Mouse (Mus musculus) WW6 (cell line): Measurements from ENCODE around the gene Bet1l.

ENCODE experiments used
- DNase-seq: peaks from one replicate; pipeline ENCODE4 v3.0.0-alpha.2; 2013; ENCODE audit warnings: low read depth, low spot score

The Bet1l gene

DNA sequence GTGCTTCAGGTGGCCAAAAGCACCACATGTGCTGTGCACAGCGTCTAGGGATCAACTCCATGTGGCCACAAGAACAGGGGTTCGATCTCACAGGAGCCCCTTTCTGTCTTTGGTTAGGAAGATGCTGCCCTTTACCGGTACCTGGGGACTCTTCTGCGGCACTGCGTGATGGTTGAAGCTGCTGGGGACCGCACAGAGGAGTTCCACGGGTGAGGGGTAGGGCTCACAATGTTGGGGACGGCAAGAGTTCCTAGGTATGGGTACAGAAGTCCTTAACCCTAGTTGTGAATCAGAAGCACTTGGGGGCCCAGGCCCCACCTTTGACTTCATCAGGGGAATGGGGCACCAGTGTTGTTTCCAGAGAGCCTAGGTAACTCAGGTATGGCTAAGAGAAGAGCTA lies 1.4 kb upstream of the Bet1l start:
- no peak for DNase-seq

DNA sequence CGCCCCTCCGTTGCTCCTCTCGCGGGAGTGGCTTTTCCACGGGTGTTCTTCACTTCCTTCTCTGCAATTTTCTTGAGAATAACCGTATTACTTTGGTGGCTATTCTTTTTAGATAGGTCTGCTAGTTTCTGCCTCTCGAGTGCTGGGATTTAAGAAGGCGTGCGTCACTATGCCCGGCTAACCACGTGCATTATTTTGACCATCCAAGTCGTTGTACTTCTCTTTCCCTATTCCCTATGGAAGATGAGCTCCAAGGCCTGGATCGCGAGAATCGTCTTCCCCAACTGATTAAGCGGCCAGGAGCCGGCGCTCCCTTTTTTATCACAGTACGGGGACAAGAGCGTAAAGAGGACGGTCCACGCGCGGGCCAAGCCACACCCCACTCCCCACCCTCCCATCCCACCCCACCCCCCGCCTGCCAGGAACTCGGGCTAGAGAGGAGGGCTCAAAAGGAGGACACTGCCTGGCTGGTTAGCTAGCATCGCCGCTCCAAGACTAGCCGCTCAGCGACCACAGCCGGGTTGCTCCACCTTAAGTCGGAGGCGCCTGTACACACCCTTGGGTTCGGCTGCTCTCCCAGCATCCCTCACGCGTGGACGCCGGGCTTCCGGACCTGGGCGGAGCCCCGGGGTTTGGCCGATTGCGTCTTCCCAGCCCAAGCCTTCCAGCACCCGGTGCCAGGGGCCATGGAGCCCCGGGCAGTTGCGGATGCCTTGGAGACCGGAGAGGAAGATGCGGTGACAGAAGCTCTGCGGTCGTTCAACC lies 410 bp downstream of the Bet1l start, which contains the start of gene Ric8a:
Ric8a (plus strand) TSS at position 173 of the 765 bp plus-strand sequence.
- no peak for DNase-seq

DNA sequence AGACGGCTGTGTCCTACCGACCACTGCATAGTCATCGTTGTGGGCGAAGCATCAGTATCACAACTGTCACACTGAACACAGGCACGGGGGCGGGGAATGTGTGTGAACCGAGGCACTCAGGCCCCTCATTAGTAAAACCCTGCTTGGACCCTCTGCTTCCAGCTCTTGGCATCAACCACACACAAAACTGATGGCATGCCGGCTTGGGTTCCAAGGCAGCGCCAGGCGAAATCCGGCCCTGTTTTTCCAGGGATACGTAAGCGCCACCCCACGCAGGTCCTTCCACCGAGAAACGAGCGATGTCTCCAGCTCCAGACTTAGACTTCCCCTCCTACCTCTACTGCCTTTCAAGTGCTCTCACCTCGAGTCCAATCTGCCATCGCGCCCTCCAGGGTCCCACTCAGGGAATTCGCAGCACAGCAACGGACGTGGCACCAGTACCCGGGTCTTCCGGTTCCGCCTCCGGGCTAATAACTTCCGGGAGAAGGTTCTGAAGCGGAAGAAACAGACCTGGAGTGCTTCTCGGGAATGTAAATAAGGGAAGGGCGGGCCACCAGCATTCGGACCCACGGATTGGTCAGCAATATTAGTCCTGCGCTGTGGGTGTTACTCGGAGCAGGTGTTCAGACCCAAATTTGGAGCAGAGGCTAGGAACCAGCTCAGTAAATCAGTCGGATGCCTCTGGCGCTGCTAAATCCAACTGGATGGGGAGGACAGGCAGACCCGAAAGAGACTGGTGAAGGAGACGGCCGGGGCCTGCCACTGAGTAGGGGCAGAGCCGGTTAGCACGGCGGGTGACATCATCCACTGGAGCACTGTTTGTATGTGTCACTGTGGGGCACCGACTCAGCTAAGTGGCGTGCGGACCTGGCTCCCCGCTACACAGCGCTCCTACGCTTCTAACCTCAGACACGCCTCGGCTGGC lies 1.3 kb downstream of the Bet1l start, which contains the start of gene Gm45785:
Gm45785 (minus strand) TSS at position 472 of the 925 bp plus-strand sequence.
- DNase-seq: peak; percentile 79

DNA sequence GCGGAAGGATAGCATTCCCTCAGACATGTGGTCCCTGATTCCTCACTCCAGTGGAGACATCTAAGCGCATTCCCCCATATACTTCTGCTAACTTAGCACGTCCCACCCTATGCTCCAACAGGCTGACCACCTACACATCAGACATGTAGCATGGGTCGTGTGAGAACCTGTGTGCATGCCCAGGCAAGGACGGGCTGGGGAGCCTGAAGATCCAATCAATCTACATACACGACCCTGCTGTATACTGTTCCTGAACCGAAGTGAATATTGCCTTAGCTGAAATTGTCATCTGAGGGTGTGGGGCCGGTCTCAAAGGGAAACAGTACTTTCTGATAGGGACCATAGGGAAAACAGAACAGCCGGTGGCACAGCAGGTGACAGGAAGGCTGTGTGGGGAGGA lies 2.2 kb downstream of the Bet1l start:
- DNase-seq: no peak

DNA sequence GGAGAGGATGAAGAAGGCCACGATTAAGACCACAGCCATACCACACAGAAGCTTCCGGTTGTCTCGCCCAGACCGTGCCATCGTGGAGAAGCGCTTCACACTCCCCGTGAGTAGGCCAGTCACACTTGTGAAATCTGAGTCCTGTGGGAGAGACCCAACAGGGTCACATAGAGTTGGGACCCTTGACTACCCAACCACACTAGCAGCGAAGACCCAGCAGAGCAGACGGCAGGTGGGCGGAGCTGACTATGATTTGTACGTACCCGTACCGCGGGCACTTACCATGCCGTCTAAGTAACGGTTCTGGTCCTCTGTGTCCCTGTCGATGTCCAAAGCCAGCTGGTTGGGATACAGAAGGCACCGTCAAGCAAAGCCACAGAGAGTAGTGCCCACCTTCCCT lies 2.9 kb downstream of the Bet1l start:
- DNase-seq: no peak

DNA sequence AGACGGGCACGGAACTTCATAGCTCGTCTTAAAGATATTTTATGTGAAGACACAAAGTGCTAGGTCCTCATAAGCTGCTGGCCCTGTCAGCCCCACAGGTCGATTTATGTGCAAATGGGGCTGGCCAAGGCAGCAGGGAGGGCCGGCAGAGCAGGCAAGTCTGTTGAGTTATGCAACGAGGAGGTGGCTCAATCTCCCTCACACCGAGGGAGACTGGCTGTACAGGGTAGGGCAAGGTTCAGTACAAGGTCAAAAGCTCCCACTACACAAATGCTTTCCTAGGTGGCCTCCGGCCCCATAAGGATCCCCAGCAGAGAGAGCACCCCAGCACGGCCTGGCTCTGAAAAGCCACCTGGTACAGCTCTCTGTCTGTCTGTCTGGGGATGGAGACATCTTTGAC lies 4.0 kb downstream of the Bet1l start:
- DNase-seq: no peak

DNA sequence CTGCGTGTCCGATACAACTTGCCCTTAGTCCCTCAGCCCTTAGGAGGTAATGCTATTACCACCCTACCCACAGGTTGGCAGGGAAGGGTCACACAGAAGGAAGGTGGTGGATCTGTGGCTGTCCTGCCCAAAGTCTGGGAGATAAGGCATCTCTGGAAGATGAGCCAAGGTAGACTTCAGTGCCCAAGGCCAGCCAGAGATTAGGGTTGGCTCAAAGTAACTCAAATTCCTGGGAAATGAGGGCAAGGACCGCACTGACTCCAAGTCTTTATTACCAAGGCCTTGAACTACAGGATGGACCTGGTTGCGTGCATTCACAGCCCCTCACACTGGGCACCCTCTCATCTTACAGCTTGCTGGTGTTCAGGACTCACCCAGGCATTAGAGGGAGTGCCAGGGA lies 5.5 kb downstream of the Bet1l start:
- no peak for DNase-seq

DNA sequence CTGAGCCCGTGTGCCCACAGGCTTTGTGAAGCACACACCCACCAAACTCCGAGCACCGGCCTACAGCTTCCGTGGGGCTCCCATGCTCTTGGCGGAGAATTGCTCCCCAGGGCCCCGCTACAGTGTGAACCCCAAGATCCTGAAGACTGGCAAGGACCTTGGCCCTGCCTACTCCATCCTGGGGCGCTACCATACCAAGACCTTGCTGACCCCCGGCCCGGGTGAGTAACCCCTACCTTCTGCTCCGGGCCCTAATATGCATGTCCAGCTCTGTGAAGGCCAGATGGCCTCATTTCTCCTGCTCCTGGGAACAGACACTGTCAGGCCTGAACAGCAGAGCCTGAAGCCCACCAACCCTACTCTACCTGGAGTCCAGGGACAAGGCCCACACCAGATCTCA lies 8.8 kb downstream of the Bet1l start:
- DNase-seq: no peak

DNA sequence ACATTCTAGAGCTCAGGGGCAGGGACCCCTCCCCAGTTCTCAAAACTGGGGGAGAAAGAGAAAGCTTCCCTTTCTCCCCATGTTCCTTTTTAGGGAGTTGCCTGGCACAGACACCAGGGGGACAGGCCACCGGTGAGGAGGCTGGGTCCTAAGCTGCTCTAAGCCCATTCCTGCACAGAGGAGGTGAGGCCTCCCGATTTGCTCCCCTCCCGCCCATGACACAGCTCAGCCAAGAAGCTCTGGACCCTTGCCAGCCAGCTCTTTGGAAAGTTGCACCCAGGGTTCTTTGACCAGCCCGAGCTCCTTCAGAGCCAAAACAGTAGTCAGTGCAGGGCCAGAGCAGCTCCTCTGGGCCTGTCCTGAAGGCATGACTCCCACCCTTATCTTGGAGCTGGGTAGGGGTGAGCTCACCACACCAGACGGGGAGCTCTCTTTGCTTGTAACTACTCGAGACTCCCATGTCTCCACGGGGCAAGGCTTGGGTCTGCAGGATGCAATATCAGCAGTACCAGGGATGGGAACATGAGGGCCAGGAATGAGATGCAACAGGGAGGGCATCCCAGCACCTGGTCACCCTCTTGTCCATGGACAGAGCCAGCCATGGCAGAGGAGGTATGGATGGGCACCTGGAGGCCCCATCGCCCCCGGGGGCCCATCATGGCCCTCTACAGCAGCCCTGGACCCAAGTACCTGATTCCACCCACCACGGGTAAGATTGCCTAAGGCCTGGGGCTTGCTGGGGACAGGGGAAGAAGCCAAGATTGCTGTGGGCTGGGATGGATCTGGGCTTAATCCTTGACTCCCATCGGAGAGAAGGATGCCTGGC lies 9.4 kb downstream of the Bet1l start, which contains the start of gene Odf3:
Odf3 (plus strand) TSS at position 51 of the 826 bp plus-strand sequence.
- DNase-seq: no peak

DNA sequence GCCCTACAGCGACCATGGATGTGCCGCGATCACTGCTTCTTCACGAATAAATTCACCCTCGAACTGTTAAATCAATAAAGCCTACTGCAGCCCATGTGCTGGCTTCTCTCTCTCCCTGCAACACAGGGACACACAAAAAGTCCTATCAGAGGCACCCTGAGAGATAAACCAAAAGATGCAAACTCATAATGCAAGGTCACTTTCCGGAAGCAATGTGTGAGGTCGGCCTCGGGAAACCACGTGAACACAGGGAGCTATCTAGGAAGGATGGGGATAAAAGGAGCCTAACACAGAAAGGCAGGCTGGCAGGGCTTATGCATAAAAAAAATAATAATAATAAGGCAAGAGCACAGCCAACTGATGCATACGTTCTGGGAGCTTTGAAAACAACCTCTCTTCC lies 10.7 kb downstream of the Bet1l start:
- DNase-seq: no peak

DNA sequence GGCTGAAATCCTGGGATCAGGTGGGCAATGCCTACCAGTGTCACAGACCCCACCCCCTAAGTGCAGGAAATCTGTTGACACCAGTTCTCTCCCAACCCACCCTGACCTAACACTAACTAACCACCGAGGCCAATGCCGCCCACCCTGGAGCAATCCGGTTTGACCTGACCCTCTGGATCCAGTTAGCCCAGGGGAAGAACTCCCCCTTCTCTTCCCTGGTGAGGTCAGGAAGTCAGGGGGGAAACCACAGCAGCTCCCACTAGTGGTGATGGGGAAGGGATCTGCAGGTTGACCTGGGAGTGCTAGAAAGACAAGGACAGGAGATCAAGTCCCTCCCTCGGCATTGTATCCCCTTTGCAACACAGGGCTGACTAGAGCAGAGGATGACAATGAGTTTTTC lies 11.7 kb downstream of the Bet1l start:
- DNase-seq: no peak

DNA sequence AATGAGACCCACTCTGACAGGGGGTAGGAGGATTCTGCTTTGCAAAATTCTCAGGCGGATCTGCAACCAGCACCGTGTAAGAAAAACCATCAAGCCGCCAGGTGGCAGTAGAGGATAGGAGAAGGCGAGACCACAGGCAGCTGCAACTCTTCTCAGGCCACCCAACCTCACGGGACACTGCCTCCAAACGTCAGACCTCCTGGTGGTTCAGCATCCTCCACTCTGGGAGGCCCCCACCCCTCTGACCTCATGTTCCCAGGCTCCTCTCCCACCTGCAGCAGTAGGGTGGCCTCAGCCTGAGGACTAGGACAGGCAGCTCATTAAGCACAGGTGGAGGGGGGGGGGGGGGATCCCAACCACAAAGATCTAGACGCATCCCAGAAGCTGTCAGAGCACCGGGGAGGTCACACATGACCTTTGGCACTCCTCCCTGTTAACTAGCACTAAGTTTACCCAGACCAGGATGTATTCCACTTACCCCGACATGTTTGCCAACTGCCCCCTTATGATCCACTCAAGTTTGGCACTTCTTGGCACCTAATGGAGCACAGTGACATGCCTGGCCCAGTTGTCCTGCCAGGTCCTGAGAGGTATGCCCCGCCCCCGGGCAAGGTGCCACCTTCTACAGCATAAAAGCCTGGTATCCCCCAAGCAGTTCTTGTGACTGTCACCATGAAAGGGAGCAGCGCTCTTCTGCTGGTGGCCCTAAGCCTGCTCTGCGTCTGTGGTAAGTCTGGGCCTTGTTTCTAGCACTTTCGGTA lies 12.3 kb downstream of the Bet1l start, which contains the start of gene Scgb1c1:
Scgb1c1 (plus strand) TSS at position 643 of the 761 bp plus-strand sequence.
- no peak for DNase-seq

DNA sequence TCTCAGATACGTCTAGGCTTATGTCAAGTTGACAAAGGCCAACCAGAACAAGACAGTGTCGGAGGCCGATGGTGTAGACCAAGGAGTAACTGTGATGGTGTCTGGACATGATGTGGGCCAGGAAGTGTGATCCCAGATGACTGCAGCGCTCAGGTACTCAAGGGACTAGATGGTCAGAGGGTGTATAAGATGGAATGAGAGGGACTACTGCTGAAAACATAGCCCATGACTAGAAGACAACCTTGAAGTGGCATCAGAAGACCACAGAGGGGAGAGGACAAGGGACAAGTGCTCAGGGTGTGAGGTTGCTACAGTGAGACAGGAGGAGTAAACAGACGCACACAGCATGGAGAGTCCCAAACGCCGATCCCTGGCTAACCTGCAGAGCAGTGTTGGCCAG lies 13.6 kb downstream of the Bet1l start:
- DNase-seq: no peak

DNA sequence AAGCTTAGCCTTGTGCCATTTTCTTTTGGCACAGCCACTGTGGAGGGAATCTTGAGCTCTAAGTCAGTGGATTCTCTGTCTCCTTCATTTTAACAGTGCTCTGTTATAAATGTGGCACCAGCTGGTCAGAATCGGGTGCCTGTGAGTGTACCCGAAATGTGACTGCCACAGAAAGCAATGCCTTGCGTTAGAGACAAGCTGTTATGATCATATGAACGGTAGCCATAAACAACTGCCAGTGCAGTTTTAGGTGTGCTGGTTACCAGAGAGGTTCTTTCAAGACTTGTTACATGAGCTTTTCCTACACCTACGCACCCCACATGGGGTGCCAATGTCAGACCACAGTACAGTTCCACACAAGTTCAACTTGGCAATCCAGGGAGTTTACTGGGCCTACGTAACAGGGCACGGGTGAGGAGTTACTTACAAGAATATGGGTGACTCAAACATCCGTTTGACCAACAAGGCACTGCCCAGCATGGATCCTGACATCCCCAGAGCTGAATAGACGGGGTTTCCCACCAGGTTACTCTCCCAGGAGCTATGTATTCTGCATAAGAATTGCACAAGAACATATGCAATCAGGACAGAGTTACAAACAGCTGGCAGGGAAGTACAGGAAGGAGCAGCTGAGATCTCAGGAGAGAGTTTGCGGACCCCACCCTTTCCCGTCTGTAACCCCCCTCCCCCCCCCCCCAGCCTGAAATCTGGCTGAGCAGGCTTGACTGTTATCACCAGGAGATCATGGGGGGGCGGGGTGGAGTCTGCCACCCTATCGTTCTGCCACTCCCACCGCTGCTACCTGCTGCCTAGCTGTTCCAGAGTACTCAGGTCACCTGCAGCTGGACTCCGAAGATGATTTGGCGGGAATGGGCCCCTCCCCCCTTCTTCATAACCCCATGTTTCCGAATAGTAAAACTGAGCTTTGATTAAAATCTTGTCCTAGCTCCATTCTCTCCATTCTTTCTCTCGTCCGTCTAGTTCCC lies 16.3 kb downstream of the Bet1l start:
- DNase-seq: no peak

DNA sequence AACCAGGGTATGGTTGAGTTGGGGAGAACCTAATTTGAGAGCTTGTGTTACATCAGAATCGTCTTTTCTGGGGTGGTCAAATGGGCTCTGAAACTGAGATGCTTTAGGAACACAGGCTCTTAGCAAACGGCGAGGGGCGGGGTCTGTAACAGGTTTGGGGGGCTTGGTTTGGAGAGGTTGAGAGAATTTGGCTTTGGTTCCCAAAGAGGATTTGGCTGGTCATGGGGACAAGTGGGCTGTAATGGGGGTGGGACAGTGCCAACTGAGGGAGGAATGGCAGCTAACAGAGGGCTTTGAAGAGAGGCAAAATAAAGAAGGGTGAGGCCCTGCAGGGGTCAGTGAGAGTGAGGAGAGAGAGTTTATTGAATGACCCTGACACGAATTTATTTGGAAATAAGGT lies 17.8 kb downstream of the Bet1l start:
- DNase-seq: no peak

DNA sequence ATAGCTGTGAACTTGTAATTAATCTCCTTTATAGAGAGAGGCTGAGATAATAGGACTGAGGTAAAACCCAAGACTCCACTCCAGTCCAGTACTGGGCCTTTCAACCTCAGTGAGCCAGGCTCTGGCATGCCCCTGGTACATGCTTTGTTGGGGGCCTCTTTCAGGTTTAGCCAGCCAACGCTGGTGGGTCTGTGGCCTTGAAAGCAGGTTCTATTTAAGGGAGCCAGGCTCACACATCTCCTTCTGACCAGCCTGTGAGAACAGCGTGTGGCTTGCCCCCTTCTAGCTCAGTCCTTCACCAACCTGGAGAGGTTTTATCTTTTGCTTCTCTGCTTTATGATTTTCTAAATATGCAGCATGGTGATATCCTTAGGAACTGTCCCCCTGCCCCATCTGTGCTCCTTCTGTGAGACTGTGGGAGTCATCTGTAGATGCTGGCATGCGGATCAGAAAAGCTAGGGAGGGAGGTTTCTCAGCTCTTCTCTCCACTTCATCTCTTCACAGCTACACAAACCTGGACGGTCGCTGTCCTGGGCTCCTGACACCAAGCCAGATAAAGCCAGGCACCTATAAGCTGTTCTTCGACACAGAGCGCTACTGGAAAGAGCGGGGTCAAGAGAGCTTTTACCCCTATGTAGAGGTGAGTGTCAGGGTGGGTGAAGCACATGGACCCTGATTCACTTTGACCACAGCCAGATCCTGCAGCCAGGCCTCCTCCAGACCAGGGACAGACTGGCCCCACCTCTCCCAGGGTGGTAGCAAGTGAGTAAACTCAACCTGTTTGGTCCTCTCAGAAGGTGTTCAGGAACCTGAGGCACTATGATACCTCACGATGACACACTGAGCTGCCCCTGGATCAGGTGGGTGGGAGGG lies 20.9 kb downstream of the Bet1l start:
- no peak for DNase-seq

DNA sequence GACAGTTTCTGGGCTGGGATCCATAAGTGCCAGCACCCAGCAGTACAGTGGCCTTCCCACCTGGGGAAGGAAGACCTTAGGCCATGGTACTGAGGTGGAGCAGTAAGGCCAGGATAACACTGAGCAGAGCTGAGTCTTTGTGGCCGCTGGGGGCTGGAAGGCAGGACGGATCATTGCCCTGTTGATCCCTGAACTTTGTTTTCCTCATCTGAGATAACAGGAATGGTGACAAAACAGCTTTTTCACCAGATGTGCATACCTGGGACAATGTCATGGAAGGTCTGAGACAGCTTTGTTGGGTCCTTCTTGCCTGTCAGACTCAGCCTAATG lies 21.7 kb downstream of the Bet1l start:
- no peak for DNase-seq

DNA sequence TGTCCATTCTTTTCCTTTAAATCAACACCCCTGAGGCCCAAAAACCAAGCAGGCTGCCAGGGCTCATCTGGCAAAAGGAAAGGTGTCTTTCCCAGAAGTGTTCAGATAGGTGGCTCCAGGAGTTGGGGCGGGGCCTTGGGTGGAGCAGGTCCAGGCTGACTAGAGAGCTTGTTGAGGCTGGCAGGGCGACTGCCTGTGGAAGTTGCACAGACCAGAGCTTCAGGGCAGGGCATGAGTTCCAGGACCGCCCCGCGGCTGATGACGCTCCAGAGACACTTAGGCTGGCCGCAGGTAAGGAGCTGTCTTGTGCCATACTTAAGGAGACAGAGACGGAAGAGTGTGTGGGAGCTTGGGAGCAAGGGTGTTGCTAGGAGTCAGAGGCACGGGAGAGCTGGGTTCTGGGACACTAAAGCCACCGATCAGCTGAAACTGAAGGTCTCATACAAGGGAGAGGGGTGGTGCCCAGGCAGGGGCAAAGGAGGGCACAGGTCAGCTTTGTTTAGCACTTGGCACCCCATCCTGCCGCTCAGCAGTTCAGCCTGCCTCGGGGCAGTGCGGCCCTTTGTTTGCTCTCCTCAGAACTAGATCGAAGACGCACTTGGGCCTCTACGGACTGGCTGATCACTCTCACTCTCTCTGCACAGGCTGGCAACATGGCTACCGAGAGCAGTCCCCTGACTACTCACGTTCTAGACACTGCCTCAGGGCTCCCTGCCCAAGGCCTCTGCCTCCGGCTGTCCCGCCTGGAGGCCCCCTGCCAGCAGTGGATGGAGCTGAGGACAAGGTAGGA lies 22.2 kb downstream of the Bet1l start, which contains the start of gene Urah:
Urah (plus strand) TSS at position 51 of the 790 bp plus-strand sequence.
- no peak for DNase-seq
